Mouse (Mus musculus) cortical plate, adult 2 months (tissue): Measurements from ENCODE around the gene 1700001K19Rik. TPM values are rescaled to one million over a fixed set of nuclear protein-coding genes. Genes with fewer than 3 reads are reported as not detected.

ENCODE experiments used
- H3K27ac ChIP-seq: fragments of 200-500 bp; 2 replicates; pipeline ENCODE4 v1.5.1; 2012; ENCODE audit warnings: low read length, control low read depth, inconsistent platforms; ENCODE audit not compliant: insufficient read depth
- H3K4me1 ChIP-seq: fragments of 200-500 bp; 2 replicates; pipeline ENCODE4 v1.6.1; 2011; ENCODE audit warnings: low read length; ENCODE audit not compliant: control insufficient read depth, insufficient read depth
- H3K4me3 ChIP-seq: fragments of 200-500 bp; 2 replicates; pipeline ENCODE4 v1.5.1; 2011; ENCODE audit warnings: mild to moderate bottlenecking, low read length, control low read depth; ENCODE audit not compliant: insufficient read depth
- CTCF ChIP-seq: fragments of 200-500 bp; IDR thresholded peaks from 2 replicates; pipeline ENCODE4 v1.5.1; 2011; ENCODE audit warnings: mild to moderate bottlenecking, control low read depth, low read length; ENCODE audit not compliant: insufficient read depth; ENCODE audit errors: extremely low read depth
- POLR2A ChIP-seq: fragments of 200-500 bp; IDR thresholded peaks from 2 replicates; pipeline ENCODE4 v1.6.1; 2011; ENCODE audit warnings: mild to moderate bottlenecking, low read length, control low read depth; ENCODE audit not compliant: insufficient read depth; ENCODE audit errors: extremely low read depth
- polyA plus RNA-seq: library from polyadenylated mRNA; depleted of rRNA; stranded (reverse); fragments of >200 nt; gene quantifications from 2 replicates; pipeline ENCODE4 v1.2.3, GENCODE M21; 2012; rRNA removed

The 1700001K19Rik gene
- polyA plus RNA-seq, 1 experiment, result not detected

DNA sequence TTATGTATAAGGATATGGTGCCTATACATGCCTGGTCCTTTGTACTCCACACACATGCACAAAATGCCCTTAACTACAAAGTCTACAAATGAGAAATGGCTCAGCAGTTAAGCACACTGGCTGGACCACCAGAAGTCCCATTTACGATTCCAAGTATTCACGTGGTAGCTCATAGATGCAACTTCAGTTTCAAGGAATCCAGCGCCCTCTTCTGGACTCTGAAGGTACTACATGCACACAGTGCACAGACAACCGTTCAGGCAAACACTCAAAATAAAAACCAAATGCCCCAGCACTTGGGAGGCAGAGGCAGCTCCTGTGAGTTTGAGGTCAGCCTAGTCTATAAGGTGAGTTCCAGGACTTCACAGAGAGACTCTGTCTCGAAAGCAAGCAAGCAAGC, 8.2 kb downstream of the 1700001K19Rik start:
- Histone ChIP-seq H3K27ac (no peak overlapping the region), H3K4me3 (no peak overlapping the region), H3K4me1 (no peaks in the 10 kb centered on the region)
- TF ChIP-seq POLR2A, result no peak
- no peak; the same call in 1 of the 2 replicates for TF ChIP-seq CTCF

GRCm38 (mm10) chr12:110667466-110668077, 14.8 kb downstream of the 1700001K19Rik start:
- Histone ChIP-seq H3K27ac (no peak overlapping the region), H3K4me3 (no peak overlapping the region), H3K4me1 (no peaks in the 10 kb centered on the region)
- TF ChIP-seq CTCF, result no peak
- TF ChIP-seq POLR2A, result no peak

DNA sequence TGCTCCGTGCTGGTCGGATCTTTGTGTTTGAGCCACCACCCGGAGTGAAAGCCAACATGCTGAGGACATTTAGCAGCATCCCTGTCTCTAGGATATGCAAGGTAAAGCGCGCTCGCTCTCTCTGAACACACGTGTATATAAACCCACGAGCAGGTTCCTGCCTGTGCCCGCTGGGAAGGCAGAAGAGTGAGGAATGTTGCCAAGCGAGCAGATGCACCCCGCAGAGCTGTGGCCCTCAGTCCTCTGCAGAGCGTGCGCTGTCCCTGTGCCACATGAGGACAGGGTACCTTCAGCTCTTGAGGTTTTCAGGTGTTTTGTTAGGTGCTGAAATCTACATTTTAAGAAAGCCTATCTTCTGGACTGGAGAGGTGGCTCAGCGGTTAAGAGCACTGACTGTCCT, 20.7 kb downstream of the 1700001K19Rik start:
- Histone ChIP-seq H3K27ac (no peak overlapping the region), H3K4me1 (no peaks in the 10 kb centered on the region), H3K4me3 (no peak overlapping the region)
- TF ChIP-seq CTCF (no peak), POLR2A (no peak)

DNA sequence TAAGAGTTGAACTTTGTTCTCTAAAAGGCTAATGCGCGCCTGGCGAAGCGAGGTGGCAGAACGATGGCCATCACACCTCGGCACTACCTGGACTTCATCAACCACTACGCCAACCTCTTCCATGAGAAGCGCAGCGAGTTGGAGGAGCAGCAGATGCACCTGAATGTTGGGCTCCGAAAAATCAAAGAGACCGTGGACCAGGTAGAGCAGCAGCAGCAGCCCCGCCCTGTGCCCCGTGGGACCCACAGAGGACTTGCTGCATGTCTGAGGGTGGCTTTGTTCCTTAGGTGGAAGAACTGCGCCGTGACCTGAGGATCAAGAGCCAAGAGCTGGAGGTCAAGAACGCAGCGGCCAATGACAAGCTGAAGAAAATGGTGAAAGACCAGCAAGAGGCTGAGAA, 31.0 kb downstream of the 1700001K19Rik start:
- TF ChIP-seq POLR2A (no peak), CTCF (no peak)
- H3K4me1 ChIP-seq, result no peaks in the 10 kb centered on the region
- H3K4me3 ChIP-seq, result no peak overlapping the region
- no peak overlapping the region for H3K27ac ChIP-seq

DNA sequence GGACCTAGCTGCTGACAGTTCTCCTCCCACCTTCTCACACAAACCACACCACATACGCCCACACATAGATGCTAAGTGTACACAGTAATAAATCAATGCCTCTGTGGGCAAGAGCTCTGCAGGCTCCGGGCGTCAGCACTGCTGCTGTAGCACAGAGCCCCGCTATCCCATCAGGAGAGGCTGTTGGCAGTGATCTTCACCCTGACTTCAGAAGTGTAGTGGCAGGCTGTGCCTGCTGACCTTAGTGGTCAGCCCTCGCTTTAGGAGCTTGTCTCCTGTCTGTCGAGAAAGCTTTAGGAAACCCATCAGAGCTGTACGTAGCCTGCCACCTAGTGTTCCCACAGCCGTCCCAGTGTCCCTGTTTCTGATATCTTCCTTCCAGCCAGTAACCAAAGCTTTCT, 32.2 kb downstream of the 1700001K19Rik start:
- Histone ChIP-seq H3K4me1 (no peaks in the 10 kb centered on the region), H3K27ac (no peak overlapping the region), H3K4me3 (no peak overlapping the region)
- TF ChIP-seq POLR2A, result no peak
- TF ChIP-seq CTCF, result peak; percentile 12; the same call in 1 of the 2 replicates

DNA sequence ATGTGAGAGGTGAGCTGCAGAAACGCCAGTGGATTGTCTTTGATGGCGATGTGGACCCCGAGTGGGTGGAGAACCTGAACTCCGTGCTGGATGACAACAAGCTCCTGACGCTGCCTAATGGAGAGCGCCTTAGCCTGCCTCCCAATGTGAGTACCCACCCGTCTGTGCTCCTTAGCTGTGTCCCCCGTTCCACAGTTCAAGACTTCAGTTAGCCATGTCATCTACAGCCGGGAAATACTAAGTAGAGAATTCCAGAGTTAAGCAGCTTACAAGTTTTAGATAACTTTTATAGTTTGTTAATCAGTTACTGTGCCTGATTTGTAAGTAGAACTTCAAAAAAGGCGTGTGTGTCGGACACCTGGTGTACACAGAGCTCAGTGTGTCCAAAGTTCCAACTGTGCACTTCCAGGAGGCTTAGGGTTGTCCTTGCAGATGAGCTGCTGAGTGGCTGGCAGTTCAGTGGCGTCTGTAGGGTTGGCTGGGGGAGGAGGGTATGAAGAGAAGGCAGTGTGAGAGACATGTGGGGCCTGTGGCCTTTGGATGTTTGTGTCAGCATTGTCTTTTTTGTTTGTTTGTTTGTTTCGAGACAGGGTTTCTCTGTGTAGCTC, 44.8 kb downstream of the 1700001K19Rik start:
- Histone ChIP-seq H3K4me1 (peaks cover 2% of the 10 kb centered on the region; the same call in 1 of the 2 replicates), H3K4me3 (no peak overlapping the region), H3K27ac (no peak overlapping the region)
- TF ChIP-seq POLR2A (no peak), CTCF (no peak)

- no peak for TF ChIP-seq POLR2A
- TF ChIP-seq CTCF, result no peak
- Histone ChIP-seq H3K4me3 (no peak overlapping the region), H3K27ac (no peak overlapping the region), H3K4me1 (peaks cover 2% of the 10 kb centered on the region; the same call in 1 of the 2 replicates)
These were observed 46.1 kb downstream of the 1700001K19Rik start for GRCm38 (mm10) chr12:110636293-110636692.

DNA sequence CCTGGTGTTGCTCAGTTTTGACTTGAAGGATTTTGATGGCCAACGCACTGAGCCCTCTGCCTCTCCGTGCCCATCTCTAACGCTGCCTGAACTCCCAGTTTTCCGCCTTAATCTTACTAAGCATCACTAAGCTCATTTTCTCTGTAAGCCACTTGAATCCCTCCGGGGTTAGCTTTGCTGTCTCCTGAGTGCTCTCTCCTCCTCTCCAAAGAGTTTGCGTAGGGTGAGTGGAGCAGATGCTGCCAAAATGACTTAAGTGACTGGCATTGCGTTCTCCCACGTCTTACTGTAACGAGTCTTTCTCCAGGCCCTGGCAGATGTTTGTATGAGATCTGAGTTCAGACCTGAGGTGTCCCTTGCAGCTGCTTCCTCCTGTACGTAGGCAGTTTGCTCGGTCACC, 52.4 kb downstream of the 1700001K19Rik start:
- Histone ChIP-seq H3K4me3 (no peak overlapping the region), H3K27ac (no peak overlapping the region), H3K4me1 (peaks cover 2% of the 10 kb centered on the region; the same call in 1 of the 2 replicates)
- TF ChIP-seq POLR2A (no peak), CTCF (no peak)

Other genes starting within 250 kb of the 1700001K19Rik start
- 193 and 198 TPM in 2 replicates for gene Ppp2r5c, start 235.5 kb downstream of the 1700001K19Rik start, polyA plus RNA-seq
- gene Dync1h1, start 81.2 kb downstream of the 1700001K19Rik start, polyA plus RNA-seq, result 279 and 350 TPM in 2 replicates
- gene Hsp90aa1, start 20.1 kb upstream of the 1700001K19Rik start, polyA plus RNA-seq, result 521 and 542 TPM in 2 replicates
- 23.9 and 24.2 TPM in 2 replicates for gene Wdr20, start 55.3 kb upstream of the 1700001K19Rik start, polyA plus RNA-seq
- 10.6 and 12.4 TPM in 2 replicates for gene Mok, start 158.3 kb upstream of the 1700001K19Rik start, polyA plus RNA-seq
- 7.0 and 7.8 TPM in 2 replicates for gene Zfp839, start 167.6 kb upstream of the 1700001K19Rik start, polyA plus RNA-seq
- 116 and 121 TPM in 2 replicates for gene Cinp, start 206.5 kb upstream of the 1700001K19Rik start, polyA plus RNA-seq
- gene Tecpr2, start 206.6 kb upstream of the 1700001K19Rik start, polyA plus RNA-seq, result 35.3 and 36.9 TPM in 2 replicates